Mouse (Mus musculus) heart, postnatal 36 days (tissue): ENCODE results near the gene Adcy5. TPM values are rescaled to one million over a fixed set of nuclear protein-coding genes. Genes with fewer than 3 reads are reported as not detected.

ENCODE experiments used
- DNase-seq, 2 experiments: peaks; one replicate each; pipeline ENCODE4 v3.0.0; 2021 to 2022
- intact Hi-C: fragments of 180-260 bp; cut with DNase I; formaldehyde crosslinking; loops from one replicate; pipeline ENCODE4 v1.15.1; 2025
- total RNA-seq, 2 experiments: library from RNA; stranded (reverse); gene quantifications; 2 replicates each; pipeline ENCODE4 v1.2.3; 2021

Gene Adcy5
- 10 to 100 TPM; 48.7 to 57.7 TPM for total RNA-seq

GRCm38 (mm10) chr16:35154641-35155390 is at the start of gene Adcy5:
Adcy5 (plus strand) TSS chr16:35154877.
- peak; percentile 38 to 52 for DNase-seq
- intact Hi-C loops, result loop anchor here (1.0 to 5.0 kb wide), 4 partner anchors 45 to 115 kb away; no protein-coding TSS in a partner anchor

- no peak for DNase-seq
- intact Hi-C loops, result no loop called here
Measured at GRCm38 (mm10) chr16:35107985-35108384, 46.7 kb upstream of the Adcy5 start.

GRCm38 (mm10) chr16:35109156-35109555 is 45.5 kb upstream of the Adcy5 start:
- intact Hi-C loops, result no loop called here
- DNase-seq, result no peak

- no peak for DNase-seq
- intact Hi-C loops, result loop anchor here (1.0 to 5.0 kb wide), 3 partner anchors 46 to 518 kb away; no protein-coding TSS in a partner anchor
Measured at GRCm38 (mm10) chr16:35109656-35110291, 44.9 kb upstream of the Adcy5 start.

GRCm38 (mm10) chr16:35110410-35111142 is 44.1 kb upstream of the Adcy5 start:
- intact Hi-C loops, result loop anchor here (1.0 to 5.0 kb wide), 3 partner anchors 45 to 517 kb away; no protein-coding TSS in a partner anchor
- DNase-seq, result peak; percentile 84 to 87

- intact Hi-C loops, result loop anchor here (5.0 kb wide), 1 partner anchor 516 kb away; no protein-coding TSS in a partner anchor
- DNase-seq, result peak in 1 of 2 experiments; percentile 27
Measured at GRCm38 (mm10) chr16:35111143-35111620, 43.5 kb upstream of the Adcy5 start.

GRCm38 (mm10) chr16:35113496-35113895 is 41.2 kb upstream of the Adcy5 start:
- intact Hi-C loops, result loop anchor here (5.0 kb wide), 1 partner anchor 514 kb away; no protein-coding TSS in a partner anchor
- DNase-seq, result no peak

DNA sequence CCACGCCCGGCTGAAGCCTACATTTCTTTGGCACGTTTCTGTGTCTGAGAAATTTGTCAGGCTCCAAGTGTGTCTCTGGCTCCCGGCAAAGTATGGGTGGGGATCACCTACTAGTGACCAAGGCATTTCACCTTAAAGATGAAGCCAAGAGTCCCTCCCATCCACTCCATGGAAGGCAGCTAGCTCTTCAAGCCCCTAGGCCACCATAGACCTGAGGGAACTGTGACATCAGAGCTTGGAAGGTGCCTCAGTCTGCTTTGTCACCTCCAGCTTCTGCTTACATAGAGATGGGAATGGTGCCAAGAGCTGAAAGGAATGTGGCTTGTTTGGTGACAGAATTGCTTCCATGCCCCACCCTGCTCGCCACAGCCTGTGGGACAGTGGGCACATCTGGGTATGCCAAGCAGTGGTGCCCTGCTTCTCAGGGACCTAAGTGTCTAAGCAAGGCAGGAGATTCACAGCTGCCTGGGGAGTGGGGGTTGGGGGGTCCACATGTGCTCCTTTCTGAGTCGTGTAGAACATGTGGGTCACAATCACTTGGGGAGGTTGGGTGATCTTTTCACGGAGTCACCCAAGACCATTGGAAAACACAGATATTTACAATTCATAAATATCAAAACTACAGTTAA is 38.2 kb upstream of the Adcy5 start:
- no peak for DNase-seq

DNA sequence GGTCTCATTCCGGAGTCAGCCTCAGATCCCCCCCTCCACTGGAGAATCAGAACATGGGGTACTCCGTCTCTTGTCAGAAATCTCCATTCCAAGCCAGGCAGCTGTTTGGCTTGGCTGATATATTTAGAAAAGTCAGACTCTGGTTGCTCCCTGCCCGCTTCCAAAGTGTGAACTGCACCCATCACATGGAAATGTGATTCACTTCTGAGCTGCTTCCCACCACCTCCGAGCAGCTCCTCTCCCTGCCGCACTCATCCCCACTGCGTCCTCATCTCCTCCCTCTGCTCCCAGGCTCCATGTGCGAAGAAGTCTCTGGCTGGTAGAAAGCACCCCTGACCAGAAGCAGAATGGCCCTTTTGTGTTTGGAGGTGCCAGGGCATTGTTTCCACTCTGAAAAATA is 37.2 kb upstream of the Adcy5 start:
- no peak for DNase-seq
- intact Hi-C loops, result no loop called here

More for the DNA sequence above, 38.2 kb upstream of the Adcy5 start:
- intact Hi-C loops, result no loop called here

- intact Hi-C loops, result no loop called here
- no peak for DNase-seq
Measured at GRCm38 (mm10) chr16:35120603-35121002, 34.1 kb upstream of the Adcy5 start.

DNA sequence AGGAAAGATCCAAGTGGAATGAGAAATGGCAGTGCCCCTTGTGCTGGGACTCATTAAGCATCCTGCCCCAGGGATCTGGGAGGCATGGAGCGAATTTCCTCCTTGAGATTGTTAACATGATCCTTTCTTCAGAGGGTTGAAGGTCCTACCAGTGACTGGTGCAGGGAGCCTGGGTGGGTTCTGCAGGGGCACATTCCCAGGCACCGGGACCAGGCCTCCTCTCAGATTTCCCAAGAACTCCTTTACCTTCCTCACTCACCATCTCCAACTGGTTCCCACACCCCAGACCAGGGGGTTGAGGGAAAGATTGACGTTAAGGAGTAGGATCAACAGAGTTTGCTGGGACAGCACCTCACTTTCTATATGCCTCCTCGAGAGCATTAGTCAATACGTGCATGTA is 27.4 kb upstream of the Adcy5 start:
- intact Hi-C loops, result loop anchor here (1.0 kb wide), 1 partner anchor 22 kb away; no protein-coding TSS in a partner anchor
- DNase-seq, result no peak

DNA sequence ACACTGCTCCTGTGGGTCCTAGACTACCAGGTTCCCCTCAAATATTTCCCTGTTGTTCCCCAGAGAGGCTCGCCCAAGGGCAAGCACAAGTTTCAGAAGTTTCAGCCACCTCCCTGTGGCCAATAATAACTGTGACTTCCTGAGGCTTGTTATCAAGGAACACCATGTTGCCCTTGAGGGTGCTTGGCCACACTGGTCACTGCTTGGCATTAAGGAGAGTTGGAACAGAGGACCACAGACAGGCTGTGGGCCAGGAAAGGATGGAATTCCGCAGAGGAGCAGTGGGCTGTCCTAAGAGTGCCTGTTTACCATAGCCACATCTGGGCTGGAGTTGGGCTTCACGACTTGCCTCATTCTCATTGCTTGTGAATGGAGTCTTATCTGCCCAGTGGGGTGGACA is 24.5 kb upstream of the Adcy5 start:
- DNase-seq, result peak; percentile 50 to 57
- intact Hi-C loops, result no loop called here

GRCm38 (mm10) chr16:35139416-35139815 is 15.3 kb upstream of the Adcy5 start:
- DNase-seq, result no peak
- intact Hi-C loops, result no loop called here

DNA sequence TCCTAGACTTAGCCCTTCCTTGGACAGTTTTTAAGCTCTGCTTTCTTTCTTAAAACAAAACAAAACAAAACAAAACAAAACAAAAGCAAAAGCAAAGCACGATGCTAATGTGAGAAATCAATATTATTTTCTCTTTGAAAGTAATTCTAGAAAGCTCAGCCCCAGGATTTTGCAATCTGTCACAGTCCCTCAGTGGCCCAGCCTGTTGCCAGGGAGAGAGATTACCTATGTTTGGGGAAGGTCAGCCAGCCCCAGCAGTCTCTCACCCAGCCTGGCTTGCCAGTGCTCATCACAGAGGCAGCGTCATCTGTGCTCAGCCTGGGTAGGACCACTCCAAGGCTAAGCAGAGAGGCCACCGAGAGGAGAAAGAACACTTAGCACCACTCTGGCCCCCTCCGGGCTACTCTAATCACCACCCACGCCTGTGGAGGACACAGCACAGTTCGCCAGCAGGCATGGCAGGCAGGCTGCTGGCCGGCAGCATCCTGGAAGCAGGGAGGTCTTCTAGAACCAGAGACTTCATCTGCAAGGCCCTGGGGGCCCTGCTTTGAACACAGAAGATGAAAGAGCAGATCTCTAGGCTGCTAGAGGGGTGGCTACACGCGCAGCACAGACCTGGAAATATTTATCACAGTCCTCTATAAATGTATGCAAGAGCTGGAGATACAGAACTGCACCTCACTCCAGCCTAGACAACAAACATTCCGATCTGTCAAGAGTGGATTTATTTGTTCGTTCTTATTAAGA is 14.6 kb upstream of the Adcy5 start:
- intact Hi-C loops, result no loop called here
- DNase-seq, result no peak

- DNase-seq, result no peak
- intact Hi-C loops, result no loop called here
Measured at GRCm38 (mm10) chr16:35140620-35140975, 14.1 kb upstream of the Adcy5 start.

GRCm38 (mm10) chr16:35141839-35142238 is 12.8 kb upstream of the Adcy5 start:
- intact Hi-C loops, result no loop called here
- no peak for DNase-seq

DNA sequence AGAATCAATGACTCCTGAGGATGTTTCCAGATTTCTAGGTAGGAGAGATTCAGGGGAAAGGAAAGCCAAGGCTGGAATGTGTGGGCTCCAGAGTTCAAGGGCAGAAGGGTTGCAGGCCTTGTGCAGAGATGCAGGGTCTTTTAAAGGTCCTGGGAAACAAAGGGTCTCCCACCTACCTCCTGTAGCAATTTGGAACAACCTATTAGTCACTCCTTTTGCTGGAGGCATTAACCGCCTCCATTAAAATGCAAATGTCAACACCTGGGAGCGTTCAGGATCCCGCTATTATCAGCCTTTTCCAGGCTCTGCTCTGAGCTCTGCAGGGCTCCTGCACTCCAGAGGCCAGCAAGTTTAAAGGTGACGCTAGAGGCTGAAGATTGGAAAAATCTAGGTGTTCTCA is 8.5 kb upstream of the Adcy5 start:
- no peak for DNase-seq
- intact Hi-C loops, result no loop called here

DNA sequence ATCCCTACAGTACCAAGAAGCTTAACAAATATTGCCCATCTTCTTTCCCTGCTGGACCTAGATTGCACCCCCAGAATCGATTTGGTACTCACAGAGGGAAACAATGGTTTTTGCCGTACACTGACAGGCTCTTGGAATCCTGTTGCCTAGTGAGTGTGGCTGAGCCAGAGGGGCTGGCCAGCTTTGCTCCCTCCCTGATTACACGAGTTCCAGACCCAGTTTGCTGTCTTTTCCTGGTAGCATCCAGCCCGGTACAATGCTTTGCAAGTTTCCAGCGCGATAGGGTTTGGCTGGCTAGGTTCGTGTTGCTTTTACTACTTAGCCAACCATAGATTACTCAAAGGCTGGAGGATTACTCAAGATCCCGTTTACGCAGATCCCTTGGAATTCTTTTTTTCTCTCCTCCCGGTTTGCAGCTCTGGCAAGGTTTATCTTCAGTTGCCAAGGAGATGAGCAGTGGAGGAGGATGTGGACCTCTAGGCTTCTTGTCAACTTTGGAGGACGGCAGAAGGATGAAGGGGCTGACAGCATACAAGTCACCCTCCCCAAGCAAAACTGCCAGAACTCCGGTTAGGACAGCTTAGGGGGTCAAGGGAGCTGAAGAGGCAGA is 1.4 kb upstream of the Adcy5 start:
- intact Hi-C loops, result no loop called here
- DNase-seq, result no peak

GRCm38 (mm10) chr16:35154245-35154640 is 434 bp upstream of the Adcy5 start:
- intact Hi-C loops, result loop anchor here (1.0 kb wide), 1 partner anchor 116 kb away; no protein-coding TSS in a partner anchor
- DNase-seq, result peak in 1 of 2 experiments; percentile 42
